Mouse (Mus musculus): Measurements from ENCODE around the gene Ambp. TPM values are rescaled to one million over a fixed set of nuclear protein-coding genes. Genes with fewer than 3 reads are reported as not detected.

Ambp gene
- polyA plus RNA-seq, 1 experiment from 2014 or later: 11.6 TPM

DNA sequence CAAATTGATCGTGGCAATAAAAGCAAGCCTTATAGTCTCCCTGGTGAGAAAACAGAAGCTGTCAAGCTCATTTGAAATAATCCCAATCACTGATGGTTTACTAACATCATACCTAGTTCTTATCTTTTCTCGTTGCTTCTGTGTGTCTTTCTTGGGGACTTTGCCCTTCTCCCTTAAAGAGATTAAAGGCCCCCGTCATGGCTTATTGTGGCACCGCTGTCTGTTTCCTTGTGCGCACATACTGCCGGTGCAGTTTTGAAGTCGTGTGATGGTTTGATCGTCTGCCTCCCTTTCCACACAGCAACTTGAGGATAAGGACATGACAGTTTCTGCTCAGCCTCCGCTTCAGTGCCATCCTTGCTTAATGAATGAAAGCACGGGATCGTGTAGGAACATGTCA, 54.1 kb downstream of the Ambp start:
- Histone ChIP-seq H3K9me3 (replicated peaks; ENCODE audit: control insufficient read depth, low read length) (no peaks in the 10 kb centered on the region), H3K4me3 (ENCODE audit: low read depth, low read length) (no peak overlapping the region), H3K27me3 (ENCODE audit: control insufficient read depth, insufficient read depth, low read length) (no peaks in the 10 kb centered on the region), H3K4me2 (no peak overlapping the region), H3K36me3 (ENCODE audit: control insufficient read depth, insufficient read depth, low read length) (peaks cover 4% of the 10 kb centered on the region; the same call in 1 of the 2 replicates), H3K27ac (ENCODE audit: low read depth, low read length) (no peak overlapping the region), H3K9ac (ENCODE audit: low read depth, low read length) (no peak overlapping the region), H3K4me1 (ENCODE audit: control insufficient read depth, insufficient read depth, low read length) (no peaks in the 10 kb centered on the region)
- no peak for ATAC-seq (replicated peaks; ENCODE audit: insufficient number of reproducible peaks, low FRiP score, low TSS enrichment)
- WGBS (ENCODE audit: insufficient replicate concordance): 87% methylated on average over 11 of the region's 11 CpGs

DNA sequence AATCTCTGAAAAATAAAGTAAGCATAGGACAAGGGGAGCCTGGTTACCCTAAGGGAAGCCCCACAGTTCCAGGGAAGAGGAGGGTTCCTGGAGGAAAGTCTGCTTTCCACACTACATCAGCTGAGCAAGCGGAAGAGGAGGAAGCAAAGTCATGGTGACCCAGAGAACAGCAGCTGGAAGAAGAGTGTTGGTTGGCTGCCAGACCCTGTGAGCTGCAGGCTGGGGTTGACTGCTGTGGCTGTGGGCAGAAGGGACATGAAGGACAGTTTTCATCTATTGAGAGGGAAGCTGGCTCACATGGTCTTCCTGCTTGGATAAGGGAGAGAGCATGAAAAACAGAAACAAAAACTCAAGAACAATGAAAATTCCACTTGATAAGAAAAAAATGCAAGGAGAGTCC, 57.0 kb downstream of the Ambp start:
- no peaks in the 10 kb centered on the region for H3K27me3 ChIP-seq (ENCODE audit: control insufficient read depth, insufficient read depth, low read length)
- 71% methylated on average over 1 of the region's 1 CpGs for WGBS (ENCODE audit: insufficient replicate concordance)
- no peak for ATAC-seq (replicated peaks; ENCODE audit: insufficient number of reproducible peaks, low FRiP score, low TSS enrichment)
- H3K4me3 ChIP-seq (ENCODE audit: low read depth, low read length): no peak overlapping the region
- H3K27ac ChIP-seq (ENCODE audit: low read depth, low read length): peak overlapping the region; percentile 57; the same call in 1 of the 2 replicates
- no peaks in the 10 kb centered on the region for H3K9me3 ChIP-seq (replicated peaks; ENCODE audit: control insufficient read depth, low read length)
- H3K9ac ChIP-seq (ENCODE audit: low read depth, low read length): no peak overlapping the region
- peaks cover 4% of the 10 kb centered on the region; the same call in 1 of the 2 replicates for H3K36me3 ChIP-seq (ENCODE audit: control insufficient read depth, insufficient read depth, low read length)
- no peak overlapping the region for H3K4me2 ChIP-seq
- H3K4me1 ChIP-seq (ENCODE audit: control insufficient read depth, insufficient read depth, low read length): peaks cover 4% of the 10 kb centered on the region

Other genes starting within 250 kb of the Ambp start
- 11.6 and 12.3 TPM in 2 replicates for gene Zfp618, start 189.2 kb downstream of the Ambp start, polyA plus RNA-seq (2014; fragmentation: Nextera tagmentation; extraction: Ambion mirVana)
- gene Kif12, start 17.3 kb upstream of the Ambp start, polyA plus RNA-seq (2014; fragmentation: Nextera tagmentation; extraction: Ambion mirVana): 0.11 TPM in 1 of 2 replicates, not detected in the other
- gene Col27a1, start 59.2 kb upstream of the Ambp start, polyA plus RNA-seq (2014; fragmentation: Nextera tagmentation; extraction: Ambion mirVana): 3.3 and 3.4 TPM in 2 replicates
- gene Orm1, start 189.8 kb upstream of the Ambp start, polyA plus RNA-seq (2014; fragmentation: Nextera tagmentation; extraction: Ambion mirVana): not detected in 2 replicates
- not detected in 2 replicates for gene Orm3, start 201.4 kb upstream of the Ambp start, polyA plus RNA-seq (2014; fragmentation: Nextera tagmentation; extraction: Ambion mirVana)
- gene Orm2, start 207.7 kb upstream of the Ambp start, polyA plus RNA-seq (2014; fragmentation: Nextera tagmentation; extraction: Ambion mirVana): not detected in 2 replicates
- 3.1 and 3.2 TPM in 2 replicates for gene Akna, start 248.6 kb upstream of the Ambp start, polyA plus RNA-seq (2014; fragmentation: Nextera tagmentation; extraction: Ambion mirVana)

All from heart, embryonic 11.5 days (tissue).